Mouse (Mus musculus) MEL (cell line): ENCODE data around the gene Tbxa2r. TPM values are rescaled to one million over a fixed set of nuclear protein-coding genes. Genes with fewer than 3 reads are reported as not detected.

Experiments
- DNase-seq: peaks from one replicate; pipeline ENCODE4 v3.0.0; 2011; ENCODE audit warnings: low read depth, low spot score
- H3K27ac ChIP-seq: 2 replicates; pipeline ENCODE4 v1.5.1; 2012; ENCODE audit warnings: low read depth, mild to moderate bottlenecking, control low read depth, low read length, moderate library complexity; ENCODE audit not compliant: control insufficient read depth
- H3K27me3 ChIP-seq, 2 experiments: fragments of 150-350 bp in 1 of 2; sonication (generic) in 1 of 2; 2 replicates each; pipeline ENCODE4 v1.6.1; 2012; ENCODE audit warnings: low read length in 2 of 2, mild to moderate bottlenecking in 2 of 2, improper control_type of control experiment in 1 of 2, moderate library complexity in 1 of 2; ENCODE audit not compliant: insufficient read depth in 2 of 2, control insufficient read depth in 1 of 2
- H3K36me3 ChIP-seq, 2 experiments: 2 replicates each; pipeline ENCODE4 v1.6.1; 2012 to 2014; ENCODE audit warnings: low read length in 2 of 2, improper control_type of control experiment in 1 of 2, inconsistent platforms in 1 of 2, mild to moderate bottlenecking in 1 of 2; ENCODE audit not compliant: insufficient read depth in 2 of 2, control insufficient read depth in 1 of 2
- H3K4me1 ChIP-seq, 2 experiments: fragments of 150-350 bp in 1 of 2; sonication (generic) in 1 of 2; 2 replicates each; pipeline ENCODE4 v1.6.1; 2012; ENCODE audit warnings: low read length in 2 of 2, improper control_type of control experiment in 1 of 2, mild to moderate bottlenecking in 1 of 2; ENCODE audit not compliant: insufficient read depth in 2 of 2, control insufficient read depth in 1 of 2
- H3K4me3 ChIP-seq, 2 experiments: fragments of 150-350 bp in 1 of 2; sonication (generic) in 1 of 2; 2 replicates each; pipeline ENCODE4 v1.5.1; 2012; ENCODE audit warnings: low read depth in 2 of 2, low read length in 2 of 2, mild to moderate bottlenecking in 2 of 2, moderate library complexity in 2 of 2, control low read depth in 1 of 2, improper control_type of control experiment in 1 of 2; ENCODE audit not compliant: control insufficient read depth in 1 of 2, insufficient read depth in 1 of 2
- H3K79me2 ChIP-seq: 2 replicates; pipeline ENCODE4 v1.6.1; 2012; ENCODE audit warnings: mild to moderate bottlenecking, low read length, moderate library complexity; ENCODE audit not compliant: control insufficient read depth, poor library complexity, insufficient read depth
- H3K9ac ChIP-seq: 2 replicates; pipeline ENCODE4 v1.6.1; 2012; ENCODE audit warnings: low read depth, mild to moderate bottlenecking, control low read depth, low read length, moderate library complexity; ENCODE audit not compliant: control insufficient read depth, poor library complexity, severe bottlenecking
- H3K9me3 ChIP-seq: fragments of 150-350 bp; sonication (generic); replicated peaks from 2 replicates; pipeline ENCODE4 v1.6.1; 2012; ENCODE audit warnings: mild to moderate bottlenecking, low read length, improper control_type of control experiment, moderate library complexity; ENCODE audit not compliant: insufficient read depth
- BHLHE40 ChIP-seq: IDR thresholded peaks from 2 replicates; pipeline ENCODE4 v1.6.1; 2012; ENCODE audit warnings: low read depth, mild to moderate bottlenecking, inconsistent platforms, low read length, improper control_type of control experiment, borderline replicate concordance
- CHD1 ChIP-seq: IDR thresholded peaks from 2 replicates; pipeline ENCODE4 v1.6.1; 2012; ENCODE audit warnings: low read depth, mild to moderate bottlenecking, inconsistent platforms, low read length, improper control_type of control experiment
- CHD2 ChIP-seq: IDR thresholded peaks from 2 replicates; pipeline ENCODE4 v1.6.1; 2011; ENCODE audit warnings: low read length, improper control_type of control experiment
- ELF1 ChIP-seq: IDR thresholded peaks from 2 replicates; pipeline ENCODE4 v1.6.1; 2014; ENCODE audit warnings: low read depth, mild to moderate bottlenecking, inconsistent platforms, low read length, improper control_type of control experiment, moderate library complexity
- EP300 ChIP-seq, 2 experiments: IDR thresholded peaks; 2 replicates each; pipeline ENCODE4 v1.6.1; 2011; ENCODE audit warnings: improper control_type of control experiment in 2 of 2, low read length in 2 of 2, low read depth in 1 of 2, mild to moderate bottlenecking in 1 of 2
- GABPA ChIP-seq: IDR thresholded peaks from 2 replicates; pipeline ENCODE4 v1.6.1; 2012; ENCODE audit warnings: low read depth, mild to moderate bottlenecking, inconsistent platforms, low read length, improper control_type of control experiment, moderate library complexity
- GATA1 ChIP-seq: IDR thresholded peaks from 2 replicates; pipeline ENCODE4 v1.6.1; 2011; ENCODE audit warnings: low read depth, low read length, improper control_type of control experiment
- HCFC1 ChIP-seq: IDR thresholded peaks from 2 replicates; pipeline ENCODE4 v1.6.1; 2012; ENCODE audit warnings: low read depth, mild to moderate bottlenecking, inconsistent platforms, low read length, improper control_type of control experiment, moderate library complexity
- JUND ChIP-seq: IDR thresholded peaks from 2 replicates; pipeline ENCODE4 v1.6.1; 2011; ENCODE audit warnings: low read depth, mild to moderate bottlenecking, improper control_type of control experiment, low read length
- MAFK ChIP-seq: IDR thresholded peaks from 2 replicates; pipeline ENCODE4 v1.6.1; 2011; ENCODE audit warnings: low read depth, mild to moderate bottlenecking, low read length, improper control_type of control experiment, borderline replicate concordance
- MAX ChIP-seq: IDR thresholded peaks from 2 replicates; pipeline ENCODE4 v1.6.1; 2011; ENCODE audit warnings: low read length, improper control_type of control experiment
- MAZ ChIP-seq: IDR thresholded peaks from 2 replicates; pipeline ENCODE4 v1.6.1; 2012; ENCODE audit warnings: low read depth, mild to moderate bottlenecking, inconsistent platforms, low read length, improper control_type of control experiment
- MEF2A ChIP-seq: IDR thresholded peaks from 2 replicates; pipeline ENCODE4 v1.6.1; 2014; ENCODE audit warnings: low read depth, mild to moderate bottlenecking, inconsistent platforms, low read length, improper control_type of control experiment; ENCODE audit not compliant: poor library complexity, insufficient replicate concordance, severe bottlenecking; ENCODE audit errors: extremely low read depth
- MXI1 ChIP-seq: IDR thresholded peaks from 2 replicates; pipeline ENCODE4 v1.6.1; 2011; ENCODE audit warnings: mild to moderate bottlenecking, low read depth, low read length, improper control_type of control experiment
- MYB ChIP-seq: IDR thresholded peaks from 2 replicates; pipeline ENCODE4 v1.6.1; 2011; ENCODE audit warnings: mild to moderate bottlenecking, low read depth, low read length, improper control_type of control experiment
- MYC ChIP-seq: IDR thresholded peaks from 2 replicates; pipeline ENCODE4 v1.6.1; 2011; ENCODE audit warnings: low read depth, mild to moderate bottlenecking, low read length, improper control_type of control experiment, moderate library complexity
- NELFE ChIP-seq: IDR thresholded peaks from 2 replicates; pipeline ENCODE4 v1.6.1; 2011; ENCODE audit warnings: low read depth, low read length, improper control_type of control experiment
- POLR2A ChIP-seq, 2 experiments: IDR thresholded peaks; 2 replicates each; pipeline ENCODE4 v1.6.1; 2011 to 2012; ENCODE audit warnings: low read length in 2 of 2, mild to moderate bottlenecking in 2 of 2, control low read depth in 1 of 2, improper control_type of control experiment in 1 of 2, low read depth in 1 of 2, moderate library complexity in 1 of 2; ENCODE audit not compliant: control insufficient read depth in 1 of 2, insufficient read depth in 1 of 2, poor library complexity in 1 of 2
- POLR2AphosphoS5 ChIP-seq: IDR thresholded peaks from 2 replicates; pipeline ENCODE4 v1.6.1; 2012; ENCODE audit warnings: low read depth, borderline replicate concordance, mild to moderate bottlenecking, inconsistent platforms, low read length, moderate library complexity, mixed read lengths
- RCOR1 ChIP-seq: IDR thresholded peaks from 2 replicates; pipeline ENCODE4 v1.6.1; 2012; ENCODE audit warnings: low read depth, mild to moderate bottlenecking, inconsistent platforms, low read length, improper control_type of control experiment
- SIN3A ChIP-seq: IDR thresholded peaks from 2 replicates; pipeline ENCODE4 v1.6.1; 2012; ENCODE audit warnings: low read length, improper control_type of control experiment, inconsistent platforms
- TAL1 ChIP-seq: IDR thresholded peaks from 2 replicates; pipeline ENCODE4 v1.6.1; 2012; ENCODE audit warnings: mild to moderate bottlenecking, inconsistent platforms, low read length, moderate library complexity, mixed read lengths
- TBP ChIP-seq: IDR thresholded peaks from 2 replicates; pipeline ENCODE4 v1.8.0; 2011; ENCODE audit warnings: low read depth, low read length, improper control_type of control experiment
- TCF12 ChIP-seq: IDR thresholded peaks from 2 replicates; pipeline ENCODE4 v1.6.1; 2014; ENCODE audit warnings: low read depth, mild to moderate bottlenecking, inconsistent platforms, low read length, improper control_type of control experiment, moderate library complexity
- UBTF ChIP-seq: IDR thresholded peaks from 2 replicates; pipeline ENCODE4 v1.6.1; 2012; ENCODE audit warnings: low read depth, mild to moderate bottlenecking, inconsistent platforms, low read length, improper control_type of control experiment, moderate library complexity, borderline replicate concordance; ENCODE audit not compliant: insufficient read depth
- USF1 ChIP-seq: IDR thresholded peaks from 2 replicates; pipeline ENCODE4 v1.6.1; 2014; ENCODE audit warnings: low read depth, mild to moderate bottlenecking, inconsistent platforms, low read length, improper control_type of control experiment, moderate library complexity
- ZKSCAN1 ChIP-seq: IDR thresholded peaks from 2 replicates; pipeline ENCODE4 v1.6.1; 2012; ENCODE audit warnings: low read depth, mild to moderate bottlenecking, inconsistent platforms, low read length, improper control_type of control experiment, moderate library complexity
- ZNF384 ChIP-seq: IDR thresholded peaks from 2 replicates; pipeline ENCODE4 v1.6.1; 2012; ENCODE audit warnings: low read depth, mild to moderate bottlenecking, inconsistent platforms, low read length, improper control_type of control experiment
- polyA plus RNA-seq, 2 experiments: library from polyadenylated mRNA; stranded (reverse) in 1 of 2; unstranded in 1 of 2; fragments of >175 nt in 1 of 2; fragments of >200 nt in 1 of 2; gene quantifications; 2 replicates each; pipeline versions ENCODE4 v1.2.1 to v1.2.4; 2012; ENCODE audit warnings: low replicate concordance in 2 of 2, low read depth in 1 of 2; ENCODE audit not compliant: insufficient read length in 2 of 2, insufficient read depth in 1 of 2, missing spikeins in 1 of 2
- total RNA-seq: library from RNA; depleted of rRNA; stranded (reverse); fragments of 300-350 nt; gene quantifications from 2 replicates; pipeline ENCODE4 v1.2.3, GENCODE M21; 2012

The Tbxa2r gene
- total and polyA plus RNA-seq, 3 experiments, result 0.31 TPM; not detected in 2

DNA sequence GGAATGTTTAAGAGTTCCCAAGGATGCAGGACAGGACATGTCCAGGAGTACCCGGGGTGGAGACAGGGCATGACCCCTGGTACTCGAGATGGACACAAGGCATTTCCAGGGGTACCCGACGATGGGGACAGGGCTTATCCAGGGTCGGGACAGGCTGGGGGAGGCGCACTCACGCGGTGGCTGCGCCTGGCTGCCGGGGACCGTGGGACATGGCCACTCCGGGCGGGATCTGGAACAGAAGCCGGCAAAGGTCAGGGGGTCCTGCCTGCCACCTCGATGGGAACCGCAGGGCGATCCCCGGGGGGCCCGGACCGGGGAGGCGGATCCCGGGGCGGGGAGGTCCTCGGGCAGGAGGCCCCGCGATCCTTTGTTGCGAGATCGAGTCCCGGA is 21.4 kb downstream of the Tbxa2r start:
- peak overlapping the region; percentile 84 for H3K9ac ChIP-seq
- H3K79me2 ChIP-seq, result peaks cover 4% of the 10 kb centered on the region; the same call in 1 of the 2 replicates
- no peak for DNase-seq
- H3K27me3 ChIP-seq, result no peaks in the 10 kb centered on the region
- peaks cover 10 to 14% of the 10 kb centered on the region in 2 experiments; a peak in 3 of 4 replicates for H3K4me1 ChIP-seq
- H3K9me3 ChIP-seq, result no peaks in the 10 kb centered on the region
- H3K27ac ChIP-seq, result peak overlapping the region; percentile 56
- no peak for TF ChIP-seq CHD2
- no peak for TF ChIP-seq USF1
- TF ChIP-seq UBTF, result 0 out of 2 replicates have a peak, but pooled peaks have one; percentile 26
- TF ChIP-seq EP300 (IDR thresholded peaks at IDR 0.05; ENCODE audit: low read depth in 1 of 2, low read length in 2 of 2), result no peak
- no peak for TF ChIP-seq MEF2A
- TF ChIP-seq POLR2A (IDR thresholded peaks at IDR 0.05; ENCODE audit: control insufficient read depth in 1 of 2, insufficient read depth in 1 of 2, low read depth in 1 of 2, low read length in 2 of 2, poor library complexity in 1 of 2), result 0 out of 4 replicates have a peak, but pooled peaks of 1 of the 2 experiments have one; percentile 12
- TF ChIP-seq, all 39 proteins: peak for 2
- Histone ChIP-seq H3K4me3 (peak overlapping the region; percentile 81 to 94), H3K36me3 (peaks cover 0 to 12% of the 10 kb centered on the region in 2 experiments; a peak in 2 of 4 replicates)

DNA sequence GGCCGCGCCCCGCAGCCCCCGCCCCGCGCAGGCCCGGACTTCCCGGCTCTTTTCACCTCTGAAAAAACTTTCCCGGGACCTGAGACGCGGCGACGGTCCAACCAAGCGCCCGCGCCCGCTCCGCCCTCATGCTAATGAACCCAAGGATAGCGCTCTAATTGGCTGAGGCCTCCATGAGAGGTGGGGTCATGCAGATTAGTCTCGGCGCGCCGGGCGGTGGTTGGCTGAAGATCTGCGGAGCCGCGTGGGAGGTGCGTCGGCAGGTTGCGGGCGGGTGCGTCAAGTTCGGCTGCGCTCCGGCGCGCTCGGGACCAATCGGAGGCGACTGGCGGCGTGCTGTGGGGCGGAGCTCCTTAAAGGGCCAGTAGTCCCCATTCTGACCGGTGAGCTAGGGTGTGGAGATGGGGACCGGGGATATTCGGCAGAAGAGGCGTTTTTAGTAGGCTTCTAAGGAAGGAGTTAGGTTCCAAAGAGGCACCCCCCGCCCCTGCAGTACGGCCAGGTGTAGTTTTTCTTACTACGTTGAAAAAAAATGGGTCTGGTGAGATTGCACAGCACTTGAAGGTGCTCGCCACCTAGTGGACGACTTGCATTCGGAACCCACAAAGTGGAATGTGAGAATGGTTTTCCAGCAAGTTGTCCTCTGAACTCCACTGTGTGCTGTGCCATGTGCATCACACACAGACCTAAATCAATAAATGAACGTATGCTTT is 22.0 kb downstream of the Tbxa2r start, which contains the start of gene Hmg20b:
Gene Hmg20b, minus strand, starts transcription at position 130 of the 713 bp plus-strand sequence.
- Histone ChIP-seq H3K27me3 (no peaks in the 10 kb centered on the region), H3K4me1 (peaks cover 8 to 13% of the 10 kb centered on the region in 2 experiments; a peak in 3 of 4 replicates), H3K9ac (peak within 1 kb of the TSS; percentile 84), H3K79me2 (peaks cover 4% of the 10 kb centered on the region; the same call in 1 of the 2 replicates), H3K9me3 (no peaks in the 10 kb centered on the region), H3K27ac (peak within 1 kb of the TSS; percentile 86), H3K36me3 (peaks cover 0 to 14% of the 10 kb centered on the region in 2 experiments; a peak in 2 of 4 replicates), H3K4me3 (peak within 1 kb of the TSS; percentile 81 to 94)
- DNase-seq, result peak; percentile 100
- TF ChIP-seq POLR2AphosphoS5 (no peak), RCOR1 (no peak), MAFK (no peak), MYB (no peak), HCFC1 (peak; percentile 90), GATA1 (no peak), MYC (peak; percentile 86), ELF1 (peak; percentile 62), MAX (peak; percentile 56; the same call in 1 of the 2 replicates), TAL1 (no peak), JUND (no peak), CHD2 (peak; percentile 26), GABPA (no peak), ZNF384 (peak; percentile 87), MAZ (peak; percentile 63), SIN3A (peak; percentile 60), POLR2A (IDR thresholded peaks at IDR 0.05; ENCODE audit: control insufficient read depth in 1 of 2, insufficient read depth in 1 of 2, low read depth in 1 of 2, low read length in 2 of 2, poor library complexity in 1 of 2) (peak; percentile 31 to 49; a peak in 2 of 4 replicates), BHLHE40 (no peak; the same call in 1 of the 2 replicates), NELFE (peak; percentile 60), TBP (peak; percentile 79; the same call in 1 of the 2 replicates), UBTF (no peak), CHD1 (no peak), ZKSCAN1 (no peak), TCF12 (0 out of 2 replicates have a peak, but pooled peaks have one; percentile 4), USF1 (peak; percentile 47), EP300 (IDR thresholded peaks at IDR 0.05; ENCODE audit: low read depth in 1 of 2, low read length in 2 of 2) (0 out of 4 replicates have a peak, but pooled peaks of 1 of the 2 experiments have one; percentile 3), MXI1 (peak; percentile 61; the same call in 1 of the 2 replicates)
